Comparison of ENCODE assay signal across 13 mouse cellular contexts in genomic region chr8:34613138-34613537, GRCm38 (mm10).
DNase-seq lines count a peak whose midpoint lies in the region; ATAC-seq lines count a peak whose summit lies in the region.
"Had no signal": no experiment of that assay in that cellular context is flagged by ENCODE, and none has a peak within 500 bp of the region (broad histone marks: within the 10 kb centered on the region; RNA-seq: fewer than 3 reads in every experiment).

No protein-coding gene starts in this region.

- peak; percentile 90 for ATAC-seq in frontal cortex, adult (ENCODE audit: low TSS enrichment)
- ATAC-seq: forebrain, embryonic 14.5 days had no signal

- DNase-seq in frontal cortex, postnatal 14 days (ENCODE audit: low spot score in 2 of 2) = no peak
- peak; percentile 52 for DNase-seq in left cerebral cortex, adult 18-20 months (ENCODE audit: low spot score in 2 of 2)
- no peak for DNase-seq in left cerebral cortex, postnatal 10 days (ENCODE audit: extremely low spot score in 1 of 2, low spot score in 2 of 2)
- DNase-seq in left cerebral cortex, postnatal 25 days (ENCODE audit: low spot score in 2 of 2) = peak; percentile 20 to 83
- peak; percentile 54 to 67 for DNase-seq in thymus, postnatal 36 days
- no peak for DNase-seq in embryo, embryonic 10.5 days (ENCODE audit: low spot score)
- no peak for DNase-seq in ovary, postnatal 36 days (ENCODE audit: low spot score)
- DNase-seq: gastrocnemius, postnatal 25 days; kidney, adult 8-10 months; midbrain, embryonic 14.5 days; spleen, adult 18-20 months had no signal

- intact Hi-C loops in left cerebral cortex, postnatal 10 days (cut with DNase I) = no loop called here
- intact Hi-C loops in left cerebral cortex, postnatal 25 days (cut with DNase I) = no loop called here

Comparison
In these comparisons a context has a peak if more than half of its experiments do, and no peak if none do; other contexts are left out.
1. DNase-seq: peak in left cerebral cortex, adult 18-20 months (2 of 2), left cerebral cortex, postnatal 25 days (2 of 2) and thymus, postnatal 36 days (2 of 2); none in frontal cortex, postnatal 14 days (0 of 2), left cerebral cortex, postnatal 10 days (0 of 2), embryo, embryonic 10.5 days (single experiment) and ovary, postnatal 36 days (single experiment).